Mouse (Mus musculus) gastrocnemius, postnatal 25 days (tissue): Measurements from ENCODE around the gene Slc1a2. TPM values are rescaled to one million over a fixed set of nuclear protein-coding genes. Genes with fewer than 3 reads are reported as not detected.

Experiments used
- DNase-seq: peaks from one replicate; pipeline ENCODE4 v3.0.0; 2022
- total RNA-seq, 2 experiments: library from RNA; stranded (reverse); gene quantifications; 1 replicate in 1 of 2; 2 replicates in 1 of 2; pipeline ENCODE4 v1.2.3; 2021

Slc1a2 gene
- total RNA-seq, 2 experiments from 2014 or later, result 0.05 to 0.69 TPM

DNA sequence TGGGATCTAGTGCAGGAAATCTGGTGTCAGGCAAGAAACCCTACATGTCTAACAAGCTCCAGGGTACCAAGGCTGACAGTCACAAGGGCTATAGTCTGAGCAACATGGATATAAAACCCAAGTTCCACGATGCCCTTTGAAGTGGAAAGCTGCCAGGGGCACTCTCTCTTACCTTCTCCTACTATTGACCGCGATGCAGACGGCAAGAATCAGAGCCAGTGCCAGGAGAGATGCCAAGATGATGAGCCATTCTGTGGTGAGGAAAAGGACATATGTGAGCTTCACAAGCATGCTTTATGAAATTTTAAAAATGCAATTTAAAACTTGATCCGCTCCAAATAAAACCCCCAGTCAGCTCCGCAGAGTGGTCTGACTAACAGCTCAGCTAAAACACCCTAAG, 163.6 kb downstream of the Slc1a2 start:
- DNase-seq, result no peak

DNA sequence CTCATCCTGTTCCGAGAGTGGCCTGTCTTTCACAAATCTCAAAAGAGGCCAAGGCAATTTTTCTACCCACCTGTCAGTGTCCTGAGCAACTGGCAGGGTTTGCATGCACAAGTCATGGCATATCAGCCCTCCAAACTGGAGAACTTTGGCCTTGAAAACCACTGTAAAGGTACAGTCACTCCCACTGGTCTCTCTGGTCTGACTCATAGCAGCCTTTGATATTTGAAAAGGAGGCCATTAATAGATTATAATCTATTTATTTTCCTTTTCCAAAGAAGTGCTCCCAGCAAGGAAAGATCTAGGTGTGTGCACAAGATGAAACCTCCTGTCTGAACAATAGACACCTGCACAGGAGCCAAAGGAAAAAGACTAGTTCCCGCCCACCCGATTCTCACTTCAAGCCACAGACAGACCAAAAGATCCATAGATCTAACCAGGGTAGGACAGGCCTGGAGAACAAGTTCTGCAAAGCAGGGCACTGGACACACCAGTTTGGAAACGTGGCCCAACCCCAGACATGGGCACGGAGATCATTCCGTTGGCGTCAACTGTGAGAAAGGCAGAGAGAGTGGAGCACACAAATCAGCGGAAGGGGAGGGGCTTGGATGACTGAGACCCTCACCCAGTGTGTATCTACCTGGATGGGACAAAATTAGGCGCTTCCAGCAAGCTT, 167.6 kb downstream of the Slc1a2 start:
- no peak for DNase-seq

DNA sequence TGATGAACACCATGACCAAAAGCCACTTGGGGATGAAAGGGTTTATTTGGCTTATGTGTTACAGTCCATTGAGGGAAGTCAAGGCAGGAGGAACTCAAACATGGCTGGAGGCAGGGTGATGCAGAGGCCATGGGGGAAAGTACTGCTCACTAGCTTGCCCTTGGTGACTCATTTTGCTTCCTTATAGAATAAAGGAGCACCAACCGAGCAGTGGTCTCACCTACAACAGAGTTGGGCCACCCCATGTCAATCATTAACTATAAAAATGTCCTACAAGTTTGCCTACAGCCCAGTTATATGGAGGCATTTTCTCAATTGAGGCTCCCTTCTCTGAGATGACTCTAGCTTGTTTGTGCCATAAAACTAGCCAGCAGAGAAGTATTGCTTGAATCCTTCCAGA, 169.4 kb downstream of the Slc1a2 start:
- DNase-seq, result no peak

DNA sequence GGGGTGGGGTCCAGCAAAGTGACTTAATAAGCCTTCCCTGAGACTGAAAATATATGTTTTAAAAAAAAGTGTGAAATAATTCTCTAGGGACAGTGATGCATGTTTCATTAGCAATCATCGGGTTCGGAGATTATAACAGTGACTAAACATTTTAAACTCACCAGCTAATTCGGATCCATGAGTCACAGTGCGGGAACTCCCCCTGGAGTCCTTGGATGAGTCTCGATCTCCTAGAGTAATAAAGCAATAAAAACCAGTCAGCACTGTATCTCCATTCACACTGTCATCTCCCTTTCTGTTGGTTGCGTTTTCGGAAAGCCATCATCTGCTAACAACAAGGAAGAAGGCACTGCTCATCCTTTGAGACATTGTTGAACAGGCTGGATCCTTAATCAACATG, 169.9 kb downstream of the Slc1a2 start:
- no peak for DNase-seq

DNA sequence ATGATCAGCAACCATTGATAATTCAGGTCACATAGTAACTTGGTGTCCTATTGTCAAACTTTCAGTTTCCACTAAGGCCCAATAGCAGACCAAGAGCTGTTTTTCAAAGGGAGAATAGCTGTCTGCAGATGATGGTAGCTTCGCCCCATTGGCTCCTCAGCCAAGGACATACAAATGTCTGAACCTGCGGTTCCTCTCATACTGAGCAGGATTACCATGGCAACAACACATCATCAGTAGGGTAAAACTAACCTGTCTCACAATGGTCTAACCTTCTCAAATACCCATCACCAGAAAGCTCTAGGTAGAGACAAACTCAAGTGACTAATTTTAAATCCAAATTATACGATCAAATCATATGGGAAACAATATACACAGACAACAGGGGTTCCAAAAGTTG, 170.7 kb downstream of the Slc1a2 start:
- no peak for DNase-seq

DNA sequence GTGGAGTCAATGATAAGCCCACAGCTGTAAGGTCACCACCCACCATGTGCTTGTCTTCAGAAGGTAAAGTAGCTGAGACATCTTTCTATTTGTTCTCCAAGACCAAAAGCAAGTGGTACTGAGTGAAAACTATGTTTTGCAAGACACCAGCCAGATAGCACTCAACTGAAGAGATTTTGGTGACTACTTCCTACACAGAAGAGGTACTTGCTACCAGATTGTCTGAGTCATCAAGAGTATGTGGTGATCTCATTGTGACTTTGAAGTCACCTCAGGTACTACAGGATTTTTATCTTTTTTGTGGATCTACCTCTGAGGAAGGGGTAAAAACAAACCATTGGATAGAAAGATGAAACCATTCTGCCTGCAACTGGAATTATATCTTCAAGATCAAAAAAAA, 173.1 kb downstream of the Slc1a2 start:
- DNase-seq, result no peak

DNA sequence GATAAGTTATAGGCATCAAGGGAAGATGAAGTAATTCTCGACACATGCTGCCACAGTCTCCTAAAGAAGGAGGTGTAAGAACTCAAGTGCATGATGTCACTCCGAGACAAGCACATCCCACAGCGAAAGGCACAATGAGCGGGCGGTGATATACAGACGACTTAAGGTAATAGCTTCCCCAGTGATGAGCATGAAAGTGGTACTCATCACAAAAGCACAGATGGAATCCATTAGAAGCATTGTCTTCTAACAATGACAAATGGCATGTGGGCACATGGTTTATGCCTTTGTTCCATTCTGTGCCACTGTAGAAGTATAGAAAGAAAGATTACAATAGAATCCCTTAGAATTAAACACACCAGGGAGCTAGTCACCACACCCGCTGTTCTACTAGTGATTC, 179.7 kb downstream of the Slc1a2 start:
- DNase-seq, result no peak

Other genes starting within 250 kb of the Slc1a2 start
- gene Fjx1, start 206.2 kb upstream of the Slc1a2 start, total RNA-seq, result 1 to 10 TPM in 1 of 2 experiments, under 1 TPM in 1; 0.77 to 1.0 TPM
- gene Pamr1, start 108.6 kb upstream of the Slc1a2 start, total RNA-seq, result 1 to 10 TPM; 4.7 to 6.9 TPM
- gene Cd44, start 243.0 kb downstream of the Slc1a2 start, total RNA-seq, result 1 to 10 TPM; 6.1 to 6.5 TPM